Mouse (Mus musculus) T-helper 17 cell (primary cell): Measurements from ENCODE around the gene Tanc1.
"Not testable (repeated sequence)": the region's sequence is repeated elsewhere in the genome, so short reads cannot be mapped to it uniquely, and the experiment has no call there.

Source experiments
- in situ Hi-C, 2 experiments: fragments of 300-600 bp; cut with MboI, MseI; formaldehyde crosslinking; loops; 1 replicate in 1 of 2; 2 replicates in 1 of 2; pipeline ENCODE4 v1.15.1; 2025; ENCODE audit warnings: high pct_unique_total_duplicates in 2 of 2

Gene Tanc1

DNA sequence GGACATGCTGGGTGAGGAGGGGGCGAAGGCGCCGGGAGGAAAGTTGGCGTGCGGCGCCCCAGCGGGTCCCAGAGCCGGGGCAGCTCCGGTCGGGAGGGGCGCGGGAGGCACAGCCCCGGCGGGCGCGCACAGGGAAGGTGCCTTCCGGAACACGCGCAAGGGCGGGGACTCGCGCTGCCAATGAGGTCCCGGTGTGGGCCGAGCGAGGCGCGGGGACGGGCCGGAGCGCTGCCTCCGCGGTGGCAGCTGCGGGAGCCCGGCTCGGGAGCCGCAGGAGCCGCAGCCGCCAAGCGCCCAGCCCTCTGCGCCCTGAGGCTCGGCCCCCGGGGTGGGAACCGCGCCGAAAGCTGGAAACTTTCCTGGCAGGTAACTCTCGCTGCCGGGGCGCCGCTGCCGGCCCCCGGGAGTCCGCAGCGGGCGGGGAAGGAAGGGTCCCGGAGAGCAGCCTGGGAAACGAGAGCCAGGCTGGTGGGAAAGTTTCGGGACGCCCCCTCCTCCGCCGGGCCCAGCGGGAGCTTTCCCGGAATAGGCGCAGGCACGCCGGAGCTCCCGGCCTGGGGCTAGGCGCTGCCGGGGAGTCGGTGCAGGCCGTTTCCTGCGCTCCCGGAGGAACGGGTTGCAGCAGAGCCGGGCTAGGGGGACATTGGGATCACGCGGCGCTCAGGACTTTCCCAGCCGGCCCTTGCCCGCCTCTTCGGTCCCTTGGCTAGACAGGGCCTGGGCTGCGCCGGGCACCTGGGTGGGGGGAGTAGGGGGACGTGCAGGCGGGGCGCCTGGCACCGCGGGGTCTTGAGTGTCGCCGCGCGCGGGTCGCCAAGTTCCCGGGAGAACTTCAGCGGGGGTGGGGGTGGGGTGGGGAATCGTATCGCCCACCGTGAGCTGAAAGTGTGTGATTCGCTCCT is at the start of gene Tanc1:
Tanc1 (plus strand) TSS at position 212 of the 902 bp plus-strand sequence.
- in situ Hi-C loops: no loop called here

DNA sequence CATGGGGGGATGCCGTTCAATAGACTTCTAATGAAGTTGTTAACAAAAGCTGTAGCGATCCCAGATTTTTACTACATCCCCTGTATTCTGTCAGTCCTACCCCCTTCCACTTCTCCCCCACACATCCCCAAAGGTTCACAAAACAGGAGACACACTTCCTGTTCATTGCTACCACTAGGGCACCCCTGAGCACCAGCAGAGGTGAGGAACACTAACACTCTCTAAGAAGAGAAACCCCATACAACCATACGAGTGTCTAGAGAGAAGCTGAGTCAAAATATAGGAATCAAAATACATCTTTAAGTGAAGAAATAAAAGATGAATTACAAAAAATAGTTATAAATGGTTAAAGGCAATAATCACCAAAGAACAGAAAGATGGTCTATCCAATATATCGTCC is 49.6 kb upstream of the Tanc1 start:
- in situ Hi-C loops: no loop called here

DNA sequence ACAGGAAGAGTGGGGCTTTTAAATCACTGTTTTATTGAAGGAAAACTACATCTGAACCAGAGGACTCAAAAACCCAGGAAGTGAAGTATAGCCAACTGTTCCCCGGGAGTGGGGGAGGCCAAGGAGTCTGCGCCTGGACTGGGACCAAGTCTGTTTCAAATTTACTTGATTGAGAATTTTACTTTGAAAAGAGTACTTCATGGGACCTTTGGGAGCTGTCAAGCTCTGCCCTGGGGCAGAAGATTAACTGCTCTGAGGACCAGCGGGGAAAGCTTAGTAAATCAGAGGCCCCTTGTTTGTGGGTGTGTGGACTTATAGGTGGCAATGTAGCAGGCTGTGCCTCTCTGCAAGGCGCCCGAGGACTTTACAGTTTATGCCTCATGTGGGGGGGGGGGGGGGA is 49.1 kb upstream of the Tanc1 start:
- in situ Hi-C loops: no loop called here

DNA sequence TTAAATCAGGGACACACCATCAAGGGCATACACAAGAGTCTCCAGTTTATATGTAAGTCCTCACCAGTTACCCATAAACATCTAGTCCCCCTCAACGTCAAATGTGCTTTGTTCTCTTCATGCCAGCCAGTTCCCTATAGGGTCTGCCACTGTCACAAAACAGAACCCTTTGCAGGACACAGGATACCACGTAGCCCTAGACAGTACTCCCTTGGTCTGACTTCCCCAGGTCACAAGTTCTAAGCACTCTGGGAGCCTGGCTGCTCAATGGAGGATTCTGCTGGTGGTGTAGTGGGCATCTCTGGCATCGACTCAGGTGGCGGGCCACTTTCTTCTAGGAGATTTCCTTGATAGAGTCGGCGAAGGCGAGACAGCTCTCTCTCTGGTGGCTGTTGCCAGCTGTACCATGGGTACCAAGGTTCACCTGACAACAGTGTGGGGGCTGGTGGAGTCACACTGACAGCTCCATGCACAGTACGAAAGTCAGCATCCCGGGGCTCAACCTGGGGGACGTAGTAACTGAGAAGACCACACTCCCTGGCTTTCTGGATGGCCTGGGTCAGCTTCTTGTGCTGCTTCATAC is 47.7 kb upstream of the Tanc1 start:
- in situ Hi-C loops: not testable (repeated sequence)

DNA sequence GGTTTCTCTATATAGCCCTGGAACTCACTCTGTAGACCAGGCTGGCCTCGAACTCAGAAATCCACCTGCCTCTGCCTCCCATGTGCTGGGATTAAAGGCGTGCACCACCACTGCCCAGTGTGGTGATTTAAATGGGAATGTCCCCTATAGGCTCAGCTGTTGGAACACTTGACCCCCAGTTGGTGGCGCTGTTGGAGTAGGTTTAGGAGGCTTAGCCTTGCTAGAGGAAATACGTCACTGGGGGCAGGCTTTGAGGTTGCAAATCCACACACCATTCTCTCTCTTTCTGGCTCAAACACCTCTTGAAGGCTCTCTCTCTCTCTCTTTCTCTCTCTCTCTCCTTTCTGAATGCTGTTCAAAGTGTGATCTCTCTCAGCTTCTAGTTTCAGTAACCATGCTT is 46.9 kb upstream of the Tanc1 start:
- in situ Hi-C loops: no loop called here

DNA sequence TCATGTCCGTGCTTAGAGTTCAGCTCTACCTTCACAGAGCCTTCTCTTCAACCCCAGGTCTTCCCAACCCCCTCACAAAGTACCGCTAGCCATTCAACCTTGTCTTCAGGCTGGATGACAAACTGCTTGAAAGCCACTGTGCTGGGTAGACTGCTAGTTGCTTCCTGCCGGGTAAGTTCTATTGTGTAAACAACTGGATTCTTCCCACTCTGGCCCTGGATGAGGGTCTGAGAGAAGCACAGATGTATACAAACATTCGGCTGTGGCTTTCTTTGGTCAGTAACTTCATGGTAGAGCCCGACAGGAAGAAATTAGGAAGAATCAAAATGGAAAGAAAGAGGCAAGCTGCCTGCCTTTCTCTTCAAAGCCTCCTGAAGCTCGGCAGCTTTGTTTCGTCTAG is 30.9 kb upstream of the Tanc1 start:
- in situ Hi-C loops: no loop called here

DNA sequence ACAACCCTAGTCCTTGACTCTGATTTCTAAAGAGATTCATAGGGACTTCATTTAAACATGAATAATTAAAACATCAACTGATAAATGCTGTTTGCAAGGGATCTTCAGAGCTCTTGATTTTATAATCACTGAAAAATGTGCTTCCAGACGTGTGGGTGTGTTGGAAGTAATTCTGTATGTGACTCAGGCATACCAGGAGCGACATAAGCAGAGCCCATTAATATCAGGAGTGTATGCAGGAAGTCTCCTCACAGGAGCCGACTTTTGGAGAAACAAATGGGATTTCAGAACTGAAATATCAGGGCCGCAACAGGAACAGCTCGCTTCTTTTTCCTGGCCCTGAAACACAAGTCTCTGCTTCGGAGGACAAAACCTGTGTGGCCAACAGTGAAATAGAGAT is 27.9 kb upstream of the Tanc1 start:
- in situ Hi-C loops: no loop called here

DNA sequence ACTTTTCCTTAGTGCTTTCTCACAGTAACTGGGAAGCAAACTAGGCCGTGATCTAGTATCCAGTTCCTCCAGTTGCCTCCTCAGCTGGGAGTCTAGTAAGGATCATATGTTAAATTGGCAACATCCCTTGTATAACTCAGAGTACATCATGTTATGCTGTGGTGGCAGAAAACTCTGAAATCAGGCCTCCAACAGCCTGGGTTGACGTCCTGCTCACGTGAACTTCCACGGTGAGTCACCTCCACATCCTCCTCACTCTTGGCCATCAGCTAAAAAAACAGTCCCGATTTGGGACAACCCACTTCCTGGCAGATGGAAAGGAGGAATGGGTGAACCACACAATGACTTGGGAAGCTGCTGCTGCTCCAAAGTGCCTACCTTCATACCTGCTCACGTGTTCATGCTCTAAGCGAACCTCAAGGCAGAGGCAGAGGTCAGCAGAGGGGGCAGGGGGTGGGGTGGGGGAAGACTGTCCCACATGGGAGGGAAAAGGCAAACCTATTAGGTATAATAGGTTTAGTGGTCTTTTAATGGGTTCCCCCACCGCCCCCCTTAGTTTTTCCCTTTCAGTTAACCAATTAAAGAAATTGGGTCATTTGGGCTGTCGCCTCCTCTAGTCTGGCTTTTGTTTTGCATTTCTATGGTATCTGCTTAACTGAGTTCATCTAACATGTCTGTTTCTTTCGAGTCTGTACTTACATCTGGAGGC is 24.3 kb upstream of the Tanc1 start:
- in situ Hi-C loops: no loop called here

DNA sequence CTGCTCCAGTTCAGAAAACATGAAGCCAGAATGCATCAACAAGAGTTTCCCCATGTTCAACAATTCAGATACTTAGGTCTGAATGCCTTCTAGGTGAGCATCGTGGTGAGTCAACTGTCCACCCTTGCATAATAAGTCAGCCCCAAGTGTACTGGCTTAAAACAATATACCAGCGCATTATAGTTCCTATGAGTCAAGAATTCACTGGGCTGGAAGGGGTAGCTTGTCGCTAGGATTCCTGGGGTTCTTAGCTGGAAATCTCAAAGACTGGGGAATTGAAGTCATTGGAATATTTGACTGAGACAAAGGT is 23.8 kb upstream of the Tanc1 start:
- in situ Hi-C loops: no loop called here

DNA sequence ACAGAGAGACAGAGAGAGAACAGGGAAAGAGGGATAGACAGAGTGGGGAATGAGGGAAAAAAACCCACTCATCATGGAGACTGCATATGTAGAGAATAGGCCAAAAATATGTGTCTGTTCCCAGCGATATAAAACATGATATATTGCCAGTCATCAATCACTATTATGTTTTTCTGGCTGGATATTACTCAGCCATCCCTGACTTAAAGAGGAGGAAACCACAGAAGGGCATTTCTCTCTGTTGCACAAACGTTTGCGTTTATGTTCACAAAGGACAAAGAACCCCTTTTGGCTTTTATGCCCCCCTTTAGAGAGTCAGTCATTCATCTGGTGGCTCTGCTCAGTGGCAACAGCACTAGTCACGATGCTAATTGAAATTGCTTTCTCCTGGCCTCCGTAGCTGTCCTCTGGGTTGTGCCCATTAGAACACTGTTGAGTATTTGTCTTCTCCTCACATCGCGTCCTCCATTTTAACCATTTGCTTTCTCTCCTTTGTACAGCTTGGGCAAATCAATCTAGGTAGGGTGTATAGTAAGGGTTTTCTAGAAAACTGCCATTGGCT is 18.4 kb upstream of the Tanc1 start:
- in situ Hi-C loops: no loop called here

DNA sequence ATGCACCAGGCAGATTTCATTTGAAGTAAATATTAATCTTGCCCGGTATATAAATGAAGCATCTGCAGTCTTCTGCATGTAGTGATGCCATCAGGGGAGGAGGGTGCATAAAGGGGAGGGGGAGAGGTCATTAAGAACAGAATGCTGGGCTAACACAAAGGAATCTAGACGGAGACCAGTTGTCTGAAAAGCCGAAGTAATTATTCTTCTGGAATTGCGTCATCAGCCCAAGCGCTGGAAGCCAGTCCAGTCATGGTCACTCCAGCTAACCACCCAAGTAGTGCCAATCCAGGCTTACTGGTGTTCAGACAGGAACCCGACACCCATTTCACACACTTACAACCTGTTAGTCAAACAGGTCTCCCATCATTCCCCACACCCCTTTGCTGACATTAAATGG is 17.7 kb upstream of the Tanc1 start:
- in situ Hi-C loops: no loop called here

DNA sequence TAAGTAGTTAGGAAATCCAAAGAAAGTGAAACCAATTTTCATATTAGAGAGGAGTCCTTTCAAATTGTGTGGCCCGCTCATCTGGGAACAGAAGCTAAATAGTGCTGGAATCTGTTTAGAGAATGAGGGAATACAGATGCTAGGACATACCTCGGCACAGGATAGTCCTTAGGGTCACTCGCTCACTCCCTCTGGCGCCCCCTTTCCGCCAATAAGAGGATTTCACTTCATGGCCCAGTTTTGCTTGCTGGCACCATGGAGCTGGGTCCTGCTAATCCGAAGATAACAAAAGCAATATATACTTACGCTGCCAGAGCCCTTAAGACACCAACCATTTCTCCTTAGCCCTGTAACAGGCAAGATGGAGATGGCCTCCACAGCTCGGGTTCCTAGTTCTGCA is 15.3 kb upstream of the Tanc1 start:
- in situ Hi-C loops: no loop called here

DNA sequence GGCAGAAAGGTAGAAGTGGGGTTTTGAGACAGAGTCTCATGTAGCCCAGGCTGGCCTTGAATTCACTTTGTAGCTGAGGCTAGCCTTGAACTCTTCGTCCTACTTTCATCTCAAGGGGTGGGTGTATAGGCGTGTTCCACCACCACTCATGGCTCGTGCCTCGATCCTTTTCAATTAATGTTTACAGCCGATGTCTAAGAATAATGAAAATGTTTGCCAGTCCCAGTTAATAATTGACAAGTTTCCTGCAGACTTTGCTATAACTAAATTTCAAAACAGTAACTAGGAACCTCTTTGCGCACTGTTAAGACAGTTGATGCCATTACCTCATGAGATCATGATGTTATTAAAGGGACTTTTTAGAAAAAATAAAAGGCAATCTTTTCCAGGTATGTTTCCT is 13.6 kb upstream of the Tanc1 start:
- in situ Hi-C loops: no loop called here

DNA sequence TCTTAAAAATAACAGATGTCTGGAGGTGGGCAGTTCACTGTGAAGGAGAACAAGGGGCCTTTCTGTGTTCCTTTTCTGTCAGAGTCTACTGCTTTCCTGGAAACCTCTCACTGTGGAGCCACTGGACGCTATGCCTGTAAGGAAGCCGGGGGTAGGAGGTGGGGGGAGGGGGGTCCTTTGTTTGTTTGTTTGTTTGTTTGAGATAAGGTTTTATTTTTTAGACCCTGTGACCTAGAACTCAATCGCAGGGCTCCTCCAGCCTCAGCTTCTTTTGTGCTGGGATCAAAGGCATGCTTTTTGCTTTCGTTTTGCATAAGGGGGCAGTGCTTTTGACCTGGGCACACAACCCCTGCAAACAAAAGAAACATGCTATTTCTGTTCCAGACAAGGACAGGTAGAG is 12.9 kb upstream of the Tanc1 start:
- in situ Hi-C loops: no loop called here

DNA sequence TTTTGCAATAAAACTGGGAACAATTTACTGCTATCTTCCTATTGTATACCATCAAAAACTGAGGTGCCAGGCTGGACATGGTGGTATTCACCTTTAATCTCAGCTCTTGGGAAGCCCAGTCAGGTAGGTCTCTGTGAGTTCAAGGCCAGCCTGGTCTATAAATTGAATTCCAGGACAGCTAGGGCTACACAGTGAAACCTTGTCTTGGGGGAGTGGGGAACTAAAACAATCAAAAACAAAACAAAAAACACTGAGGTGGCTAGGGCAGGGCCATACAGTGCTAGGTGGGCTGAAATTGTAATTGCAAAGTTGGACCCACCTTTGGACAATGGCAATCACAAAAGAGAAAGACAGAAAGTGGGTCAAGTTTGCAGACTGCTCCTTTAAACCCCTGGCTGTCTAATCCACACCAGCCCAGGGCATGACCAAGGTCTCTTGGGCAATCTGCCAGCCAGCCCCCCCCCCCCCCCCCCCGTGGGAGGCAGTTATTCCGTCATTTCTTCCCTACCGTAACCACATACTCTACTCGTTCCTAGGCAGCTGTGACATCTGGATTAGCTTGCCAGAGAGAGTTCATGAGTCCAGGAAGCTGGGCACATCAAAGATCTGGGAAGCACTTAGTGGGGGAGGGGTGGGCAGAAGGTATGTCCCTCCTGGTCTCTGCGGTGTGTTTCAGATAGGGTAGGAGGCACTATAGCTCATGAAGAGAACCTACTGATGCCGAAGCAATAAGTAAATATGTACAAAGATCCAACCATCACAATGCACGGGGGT is 12.3 kb upstream of the Tanc1 start:
- in situ Hi-C loops: no loop called here

DNA sequence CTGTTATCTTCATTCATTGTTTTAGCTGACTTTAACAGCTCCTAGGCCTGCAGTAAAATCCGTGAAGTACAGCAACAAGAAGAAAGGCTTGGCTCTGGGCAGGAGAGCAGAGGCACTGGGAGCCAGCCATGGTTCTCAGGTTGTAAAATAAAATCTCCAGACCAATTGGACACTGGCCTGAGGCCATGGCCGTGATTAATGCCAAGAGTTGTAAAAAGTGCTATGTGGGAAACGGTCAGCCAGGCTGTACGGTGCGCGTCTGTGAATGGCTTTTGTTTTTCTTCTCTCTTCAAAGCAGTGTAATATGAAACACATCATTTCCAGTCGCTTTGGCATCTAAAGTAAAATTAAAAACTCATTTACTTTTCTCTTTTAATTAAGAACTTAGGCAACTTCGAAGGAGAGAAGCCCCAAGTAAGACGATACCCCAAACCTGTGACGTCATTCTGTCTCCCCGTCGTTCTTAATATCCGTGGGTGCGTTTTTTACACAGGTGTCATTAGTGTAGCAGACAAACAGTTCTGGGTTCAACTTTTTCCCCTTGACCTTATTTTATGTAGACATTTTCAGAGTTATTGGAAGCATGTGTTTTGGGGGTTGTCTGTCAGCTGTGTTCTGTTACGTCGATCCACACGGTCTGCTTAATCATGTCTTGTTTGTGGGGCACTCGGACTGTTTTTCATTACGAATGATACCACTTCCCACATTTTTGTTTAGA is 11.6 kb upstream of the Tanc1 start:
- in situ Hi-C loops: no loop called here

DNA sequence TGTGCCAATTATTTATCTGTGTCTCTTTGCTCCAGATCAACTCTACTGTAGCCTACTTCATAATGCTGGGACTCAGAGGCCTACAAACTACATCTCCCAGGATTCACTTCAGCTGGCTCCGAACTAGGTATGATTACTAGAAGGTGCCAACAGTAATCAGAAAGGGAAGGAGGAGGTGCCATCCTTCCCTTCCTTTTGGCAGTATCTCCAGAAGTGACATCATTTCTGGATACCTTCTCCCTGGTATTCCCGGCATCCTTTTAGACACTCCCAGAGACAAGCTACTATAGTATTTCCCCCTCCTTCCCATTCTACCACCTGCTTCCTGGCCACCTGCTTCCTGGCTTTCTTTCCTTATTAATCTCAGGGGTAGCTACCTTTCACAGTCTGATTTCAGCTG is 10.9 kb upstream of the Tanc1 start:
- in situ Hi-C loops: no loop called here

DNA sequence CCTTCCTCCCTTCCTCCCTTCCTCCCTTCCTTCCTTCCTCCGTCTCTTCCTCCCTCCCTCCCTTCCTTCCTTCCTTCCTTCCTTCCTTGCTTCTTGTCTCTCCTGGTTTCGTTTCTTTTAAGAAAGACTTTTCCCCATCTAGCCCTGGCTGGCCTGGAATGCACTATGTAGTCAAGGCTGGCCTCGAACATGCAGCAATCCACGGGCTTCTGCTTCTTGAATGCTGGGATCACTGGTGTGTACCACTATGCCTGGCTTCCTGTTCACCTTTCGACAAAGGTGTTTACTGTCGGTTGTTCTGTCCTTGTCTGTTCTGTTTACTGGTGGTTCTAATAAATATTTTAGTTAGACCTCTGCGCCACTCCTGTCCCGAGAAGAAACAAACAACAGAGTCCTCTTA is 10.4 kb upstream of the Tanc1 start:
- in situ Hi-C loops: no loop called here

DNA sequence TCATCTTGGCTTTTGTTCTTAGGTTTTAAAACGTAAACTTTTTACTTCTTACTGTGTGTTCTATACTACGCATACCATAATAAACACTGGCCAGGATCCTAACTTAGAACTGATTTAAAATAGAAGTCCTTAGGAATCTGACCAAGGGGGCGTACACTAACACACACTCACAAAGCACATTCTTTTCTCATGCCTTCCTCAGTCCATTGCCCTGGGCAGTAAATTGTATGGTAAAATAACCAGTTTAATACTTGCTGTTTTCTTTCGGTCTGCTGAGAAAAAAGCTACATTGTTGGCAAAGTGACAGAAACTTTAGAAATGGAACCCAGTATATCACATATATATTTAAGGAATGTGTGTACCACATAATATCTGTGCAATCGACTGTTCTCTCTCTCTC is 2.9 kb upstream of the Tanc1 start:
- in situ Hi-C loops: loop anchor here in 1 of 2 experiments (5.0 kb wide), 1 partner anchor 33 kb away; no protein-coding TSS in a partner anchor

DNA sequence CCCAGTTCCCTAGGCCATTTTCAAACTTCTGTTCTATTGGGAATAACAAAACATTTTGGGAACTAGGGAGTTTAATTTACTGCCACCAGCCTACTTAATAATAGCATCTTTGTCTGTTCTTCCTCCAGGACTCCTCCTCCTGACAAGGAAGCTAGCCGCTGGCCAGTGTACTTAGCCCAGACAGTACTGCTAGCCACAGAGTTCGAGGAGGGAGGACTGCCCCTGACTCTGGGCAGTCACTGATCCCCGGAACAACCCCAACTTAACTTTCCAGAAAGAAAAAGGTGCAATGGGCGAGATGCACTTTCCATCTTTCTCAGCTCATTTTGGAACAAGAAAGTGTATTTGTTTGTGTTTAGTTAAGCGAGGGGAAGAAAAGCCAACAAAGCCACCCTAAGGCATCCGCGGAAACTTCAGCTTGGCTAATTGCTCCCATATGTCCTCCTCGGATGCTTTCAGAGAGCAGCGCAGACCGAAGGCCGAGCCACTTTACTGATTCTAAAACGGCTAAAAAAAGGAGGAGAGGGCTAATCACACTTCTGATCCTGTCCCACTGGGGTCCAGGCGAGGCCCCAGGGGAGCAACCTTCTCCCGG is 529 bp upstream of the Tanc1 start:
- in situ Hi-C loops: no loop called here
